Mouse (Mus musculus) testis, postnatal 14 days (tissue): ENCODE measurements at regions not wholly inside any gene's neighbourhood (a gene's known extent, or its start where the extent isn't known, plus 50 kb on each side); places are given as distances from the start of the nearest gene placed in this dataset.

ENCODE experiments used
- DNase-seq: peaks from one replicate; pipeline ENCODE4 v3.0.0; 2021; ENCODE audit warnings: low spot score

GRCm38 (mm10) chr3:66646251-66646650 is 334.9 kb upstream of the Rsrc1 start:
- DNase-seq, result no peak

GRCm38 (mm10) chr3:66649271-66649670 is 331.9 kb upstream of the Rsrc1 start:
- DNase-seq, result no peak

DNA sequence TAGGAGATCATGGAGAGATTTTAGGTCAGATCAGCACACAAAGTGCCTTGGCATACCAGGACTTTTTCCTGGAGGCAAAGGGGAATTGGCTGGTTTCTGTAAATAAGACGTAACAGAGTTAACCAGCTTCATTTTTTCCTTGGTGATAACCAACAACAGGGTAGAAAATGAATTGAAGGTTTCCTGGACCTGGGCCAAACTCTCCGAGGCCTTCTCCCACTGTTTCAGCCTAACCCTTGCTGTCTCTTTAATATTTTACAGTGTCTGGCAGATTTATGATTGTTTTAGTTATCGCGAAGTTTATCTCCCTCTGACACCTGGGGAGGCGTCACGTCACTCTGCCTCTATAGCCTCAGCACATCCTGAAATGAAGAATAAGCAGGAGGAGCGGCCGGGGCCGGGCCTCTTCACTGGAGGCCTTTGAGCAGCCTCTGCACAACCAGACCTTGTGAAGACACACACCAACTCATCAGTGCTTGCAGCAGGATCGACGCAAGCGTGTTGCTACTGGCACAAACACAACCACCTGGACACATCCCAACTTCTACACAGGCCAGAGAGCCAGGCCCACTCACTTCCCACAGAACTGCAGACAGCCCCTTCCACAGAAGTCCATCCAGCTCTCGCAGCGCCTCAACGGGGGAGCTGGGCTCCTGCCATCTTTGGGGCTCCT is 331.0 kb upstream of the Rsrc1 start:
- no peak for DNase-seq

- no peak for DNase-seq
Measured at GRCm38 (mm10) chr3:66650749-66651472, 330.3 kb upstream of the Rsrc1 start.

GRCm38 (mm10) chr3:66652139-66652846 is 328.9 kb upstream of the Rsrc1 start:
- no peak for DNase-seq

DNA sequence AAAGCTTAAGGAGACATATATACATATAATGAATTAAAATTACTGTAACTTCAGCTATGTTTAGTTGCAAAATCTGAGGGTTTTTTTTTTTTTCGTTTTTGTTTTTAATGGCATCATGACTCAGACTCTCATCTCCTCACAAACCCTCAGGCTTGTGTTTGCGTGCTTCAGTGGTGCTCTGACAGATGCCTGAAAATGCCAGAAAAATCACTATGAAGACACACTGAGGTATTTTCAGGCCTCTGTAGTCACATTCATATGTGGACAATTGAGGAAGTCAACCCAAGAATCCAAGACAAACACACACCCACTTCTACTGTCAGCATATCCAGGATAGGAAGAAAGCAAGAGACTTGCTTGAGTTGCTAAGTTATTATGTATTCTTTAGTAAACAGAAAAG is 327.2 kb upstream of the Rsrc1 start:
- no peak for DNase-seq

DNA sequence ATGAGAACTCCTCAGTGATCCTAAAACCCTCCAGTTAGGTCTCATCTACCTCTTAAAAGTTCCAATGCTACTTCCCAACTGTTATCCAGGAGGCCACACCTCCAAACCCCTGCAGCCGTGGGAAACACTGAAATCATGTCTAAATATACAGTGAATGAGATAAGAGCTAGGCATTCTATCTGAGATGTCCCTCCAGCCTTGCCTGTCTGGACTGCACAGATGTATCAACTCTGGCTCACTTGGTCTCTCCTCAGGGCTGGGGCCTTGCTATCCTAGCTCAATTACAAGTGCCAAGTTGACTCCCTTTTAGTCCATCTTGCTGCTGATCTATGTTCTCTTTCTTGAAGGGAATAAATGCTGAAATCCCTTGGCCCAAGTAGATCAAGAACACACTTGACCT is 326.3 kb upstream of the Rsrc1 start:
- DNase-seq, result no peak

DNA sequence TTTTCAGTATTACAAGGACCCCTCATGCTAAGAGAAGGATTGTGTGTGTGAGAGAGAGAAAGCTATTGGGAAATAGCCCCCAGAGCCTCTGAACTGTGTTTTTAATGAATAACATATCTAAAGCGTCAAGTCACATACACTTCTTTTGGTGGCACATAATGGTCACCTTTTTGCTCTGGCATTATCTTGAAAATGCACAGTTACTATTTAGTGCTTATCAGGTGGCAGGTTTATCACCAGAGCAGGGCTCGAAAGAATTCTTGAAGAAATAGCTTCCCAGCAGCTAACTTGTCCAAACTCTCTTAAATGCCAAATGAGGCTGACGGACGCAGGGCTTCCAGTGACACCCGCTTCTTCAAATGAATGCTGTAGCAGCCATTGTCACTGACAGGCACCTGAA is 324.7 kb upstream of the Rsrc1 start:
- DNase-seq, result no peak

DNA sequence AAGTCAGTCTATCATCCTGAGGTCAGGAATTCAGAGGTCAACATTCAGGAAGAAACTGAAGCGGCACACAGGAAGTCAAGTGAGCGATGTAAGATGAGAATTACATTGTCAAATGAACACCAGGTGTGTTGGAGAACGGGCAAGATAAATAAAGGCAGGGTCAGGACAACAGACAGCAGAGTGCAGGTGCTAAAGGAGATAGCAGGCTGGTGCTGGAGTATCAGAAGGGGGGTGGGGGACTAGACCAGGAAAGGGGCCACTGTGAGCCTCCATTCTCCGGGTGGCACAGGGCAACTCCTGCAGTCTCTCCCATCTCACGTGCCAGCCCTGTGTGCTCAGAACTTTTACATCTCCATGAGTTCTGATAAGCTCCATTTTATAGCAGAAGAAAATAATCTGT is 320.6 kb upstream of the Rsrc1 start:
- DNase-seq, result no peak

GRCm38 (mm10) chr3:66661826-66662618 is 319.2 kb upstream of the Rsrc1 start:
- DNase-seq, result no peak

GRCm38 (mm10) chr3:66683589-66684286 is 297.5 kb upstream of the Rsrc1 start:
- DNase-seq, result no peak

DNA sequence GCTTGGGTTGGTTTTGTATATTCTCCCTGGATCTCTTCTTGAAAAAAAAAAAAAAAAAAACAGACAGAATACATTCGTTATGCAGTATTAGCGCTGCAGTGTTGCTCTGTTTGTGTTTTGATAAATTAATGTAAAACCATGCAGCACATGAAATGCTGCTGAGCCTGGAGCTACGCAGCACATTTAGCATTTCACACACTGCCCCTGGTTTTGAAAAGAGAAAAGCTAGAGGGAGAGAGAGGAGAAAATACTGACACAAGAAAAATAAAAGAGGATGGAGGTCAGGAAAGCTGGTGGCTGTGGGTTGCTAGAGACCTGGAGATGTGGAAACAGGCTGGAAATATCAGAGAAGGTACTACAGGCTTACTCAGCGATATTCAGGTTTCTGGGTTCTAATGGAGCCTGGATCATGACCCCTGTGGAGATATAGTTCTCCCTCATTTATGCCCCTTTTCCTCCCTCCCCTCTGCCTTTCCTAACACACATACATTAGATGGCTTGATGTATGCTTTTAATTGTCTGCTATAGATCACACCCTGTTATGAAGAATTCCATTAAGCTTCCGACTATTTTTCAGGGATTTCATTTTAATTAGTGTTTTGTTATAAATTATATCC is 296.8 kb upstream of the Rsrc1 start:
- DNase-seq, result no peak

GRCm38 (mm10) chr3:66685136-66685535 is 296.1 kb upstream of the Rsrc1 start:
- no peak for DNase-seq

GRCm38 (mm10) chr3:66687126-66687525 is 294.1 kb upstream of the Rsrc1 start:
- no peak for DNase-seq

- DNase-seq, result no peak
Measured at GRCm38 (mm10) chr3:66690906-66691522, 290.2 kb upstream of the Rsrc1 start.

DNA sequence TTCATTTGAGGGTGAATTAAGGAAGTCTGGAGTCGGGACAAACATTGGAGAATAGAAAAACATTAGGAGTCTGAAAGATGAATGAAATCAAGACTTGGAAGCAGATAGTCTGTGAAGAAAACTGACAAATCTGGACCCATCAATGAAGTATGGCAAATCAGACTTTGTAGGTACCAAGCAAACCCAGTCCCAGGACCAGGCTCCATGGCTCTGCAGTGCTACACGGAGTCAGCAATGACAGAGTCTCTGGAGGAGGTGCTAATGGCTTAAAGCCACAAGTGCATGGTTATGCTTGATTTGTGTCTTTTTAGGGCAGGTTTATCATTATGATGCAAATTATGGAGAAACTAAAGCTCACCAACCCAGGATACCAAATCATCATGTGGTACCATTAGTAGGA is 286.1 kb upstream of the Rsrc1 start:
- DNase-seq, result no peak

- DNase-seq, result no peak
Measured at GRCm38 (mm10) chr3:66695661-66696253, 285.4 kb upstream of the Rsrc1 start.

GRCm38 (mm10) chr3:66698083-66698482 is 283.1 kb upstream of the Rsrc1 start:
- DNase-seq, result no peak

GRCm38 (mm10) chr3:66705766-66706165 is 275.4 kb upstream of the Rsrc1 start:
- DNase-seq, result no peak

DNA sequence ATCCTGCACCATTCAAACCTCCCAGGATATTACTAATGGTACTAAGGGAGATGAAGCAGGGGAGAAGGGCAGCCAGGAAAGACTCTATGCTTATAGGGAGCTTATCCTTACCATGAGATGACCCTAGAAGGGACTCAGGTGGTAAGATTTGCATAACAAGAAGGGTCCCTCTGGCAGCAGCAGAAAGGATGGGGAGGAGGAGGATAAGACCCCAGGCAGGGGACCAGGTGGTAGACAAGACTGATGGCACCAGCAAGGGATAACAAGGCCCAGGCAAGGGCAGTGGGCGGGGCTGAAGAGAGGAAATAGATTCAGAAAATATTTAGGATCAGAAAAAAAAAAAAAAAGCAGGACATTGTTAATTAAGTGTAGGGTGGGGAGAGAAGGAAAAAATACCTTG is 245.7 kb upstream of the Rsrc1 start:
- DNase-seq, result no peak
